Mouse (Mus musculus): ENCODE results near the gene Ltn1. TPM values are rescaled to one million over a fixed set of nuclear protein-coding genes. Genes with fewer than 3 reads are reported as not detected.
A peak's percentile ranks its signal among the peaks of the same experiment; 100 is the strongest.

Gene Ltn1
- total and polyA plus RNA-seq, 2 experiments from 2014 or later, result 19.1 to 22.1 TPM

DNA sequence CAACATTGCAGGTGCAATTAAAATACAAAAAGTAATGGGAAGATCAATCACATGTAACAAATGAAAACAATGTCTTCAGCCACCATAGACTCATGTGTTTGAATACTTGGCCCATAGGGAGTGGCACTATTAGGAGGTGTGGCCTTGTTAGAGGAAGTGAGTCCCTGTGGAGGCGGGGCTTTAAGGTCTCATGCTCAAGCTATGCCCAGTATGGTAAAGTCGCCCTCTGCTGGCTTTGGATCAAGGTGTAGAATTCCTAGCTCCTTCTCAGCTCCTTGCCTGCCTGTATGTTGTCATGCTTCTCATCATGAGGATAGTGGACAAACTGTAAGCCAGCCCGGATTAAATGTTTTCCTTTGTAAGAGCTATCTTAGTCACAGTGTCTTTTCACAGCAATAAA, 27.4 kb downstream of the Ltn1 start:
- no peak overlapping the region for H3K27ac ChIP-seq (ENCODE audit: low read depth, low read length)
- 88% methylated on average over 3 of the region's 3 CpGs for WGBS
- no peak for TF ChIP-seq CTCF (IDR thresholded peaks at IDR 0.05; ENCODE audit: low read depth)
- no peaks in the 10 kb centered on the region for H3K27me3 ChIP-seq (ENCODE audit: insufficient read depth, low read length)
- H3K4me2 ChIP-seq (ENCODE audit: low read depth), result no peak overlapping the region
- DNase-seq, result no peak
- H3K9ac ChIP-seq, result no peak overlapping the region
- no peak overlapping the region for H3K4me3 ChIP-seq (ENCODE audit: low read depth, low read length)
- ATAC-seq, result no peak
- H3K36me3 ChIP-seq (ENCODE audit: insufficient read depth), result peaks cover 60% of the 10 kb centered on the region
- no peaks in the 10 kb centered on the region for H3K4me1 ChIP-seq (ENCODE audit: insufficient read depth)
- H3K9me3 ChIP-seq (ENCODE audit: low read length), result no peaks in the 10 kb centered on the region

DNA sequence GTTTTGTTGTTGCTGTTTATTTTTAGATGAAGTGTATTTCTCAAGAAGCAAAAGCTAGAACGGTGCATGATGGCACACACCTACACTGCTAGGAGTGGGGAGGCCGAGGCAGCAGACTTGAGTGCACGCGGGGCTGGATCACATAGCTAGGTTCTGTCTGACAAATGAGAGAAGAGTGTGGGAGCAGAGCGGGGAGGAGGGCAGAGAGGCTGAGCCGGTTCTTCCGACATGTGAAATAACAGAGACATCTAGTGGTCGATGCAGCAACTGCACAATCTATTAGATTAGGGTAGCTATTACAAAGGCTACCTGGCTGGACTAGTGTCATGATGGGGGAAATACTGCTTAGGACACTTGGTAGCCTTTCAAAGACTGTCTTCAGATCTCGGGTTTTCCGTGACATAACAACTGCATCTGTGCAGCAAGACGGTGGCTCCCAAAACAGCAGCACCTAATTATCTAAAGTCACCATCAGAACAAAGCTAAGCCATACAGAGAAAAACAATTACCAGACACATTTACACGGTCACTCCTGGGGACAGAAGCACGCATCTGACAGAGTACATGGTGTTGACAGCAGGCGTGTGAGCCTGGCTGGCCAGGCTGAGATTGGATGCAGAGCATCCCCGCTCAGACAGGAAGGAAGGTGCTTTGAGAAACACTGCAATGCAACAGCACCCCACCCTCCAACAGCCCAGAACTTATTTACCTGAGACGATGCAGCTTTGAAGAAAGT, 38.4 kb downstream of the Ltn1 start:
- H3K9me3 ChIP-seq (ENCODE audit: low read length), result no peaks in the 10 kb centered on the region
- H3K27ac ChIP-seq (ENCODE audit: low read depth, low read length), result no peak overlapping the region
- H3K36me3 ChIP-seq (ENCODE audit: insufficient read depth), result peaks cover 53% of the 10 kb centered on the region
- TF ChIP-seq CTCF (IDR thresholded peaks at IDR 0.05; ENCODE audit: low read depth), result peak; percentile 78
- no peaks in the 10 kb centered on the region for H3K4me1 ChIP-seq (ENCODE audit: insufficient read depth)
- WGBS, result 50% methylated on average over 16 of the region's 16 CpGs
- no peak overlapping the region for H3K4me2 ChIP-seq (ENCODE audit: low read depth)
- no peak overlapping the region for H3K4me3 ChIP-seq (ENCODE audit: low read depth, low read length)
- peak; percentile 74 for DNase-seq
- H3K27me3 ChIP-seq (ENCODE audit: insufficient read depth, low read length), result no peaks in the 10 kb centered on the region
- peak; percentile 89 for ATAC-seq
- no peak overlapping the region for H3K9ac ChIP-seq

DNA sequence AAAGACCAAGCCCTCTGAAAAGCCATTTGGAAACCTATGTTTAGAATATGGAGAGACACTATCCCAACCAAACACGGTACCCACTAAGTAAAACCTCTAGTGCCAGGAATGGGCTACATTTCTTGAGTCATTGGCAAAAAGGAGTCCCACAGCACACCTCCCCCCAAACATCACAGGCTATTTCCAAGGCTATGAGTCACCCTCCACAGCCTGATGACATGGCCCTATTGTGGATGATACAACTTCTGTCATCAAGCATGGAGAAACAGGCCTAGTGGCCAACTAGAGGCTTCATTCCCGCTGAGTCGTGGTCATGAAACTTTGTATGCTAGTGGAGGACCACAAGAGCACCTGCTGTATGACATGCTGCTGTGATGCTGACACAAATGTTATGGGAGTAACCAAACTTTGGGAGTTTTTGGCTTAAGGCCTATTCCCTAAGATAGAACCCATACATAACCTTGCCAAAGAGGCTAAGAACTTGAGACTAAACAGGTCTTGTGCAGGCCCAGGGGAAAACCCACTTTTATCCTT, 44.9 kb downstream of the Ltn1 start:
- Histone ChIP-seq H3K4me3 (ENCODE audit: low read depth, low read length) (no peak overlapping the region), H3K27me3 (ENCODE audit: insufficient read depth, low read length) (no peaks in the 10 kb centered on the region), H3K9ac (no peak overlapping the region), H3K36me3 (ENCODE audit: insufficient read depth) (peaks cover 39% of the 10 kb centered on the region; the same call in 1 of the 2 replicates), H3K4me2 (ENCODE audit: low read depth) (no peak overlapping the region), H3K4me1 (ENCODE audit: insufficient read depth) (no peaks in the 10 kb centered on the region), H3K27ac (ENCODE audit: low read depth, low read length) (no peak overlapping the region), H3K9me3 (ENCODE audit: low read length) (no peaks in the 10 kb centered on the region)
- no peak for TF ChIP-seq CTCF (IDR thresholded peaks at IDR 0.05; ENCODE audit: low read depth)
- ATAC-seq (no peak), DNase-seq (no peak)
- 97% methylated on average over 3 of the region's 3 CpGs for WGBS

DNA sequence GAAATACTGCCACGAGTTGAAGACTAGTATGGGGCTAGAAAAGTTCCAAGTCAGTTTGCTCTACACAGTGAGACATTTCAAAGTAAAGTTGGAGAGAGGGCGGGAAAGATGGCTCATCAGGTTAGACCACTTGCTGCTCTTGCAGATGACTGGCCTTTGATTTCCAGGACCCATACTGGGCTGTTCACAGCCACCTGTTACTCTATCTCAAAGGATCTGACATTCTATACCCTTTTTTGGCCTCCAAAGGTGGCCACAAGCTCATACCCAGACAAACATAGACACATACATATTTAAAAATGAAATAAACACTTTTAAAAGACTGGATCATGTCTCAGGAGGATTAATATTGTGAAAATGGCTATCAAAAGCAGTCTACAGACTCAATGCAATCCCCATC, 48.0 kb downstream of the Ltn1 start:
- H3K27ac ChIP-seq (ENCODE audit: low read depth, low read length), result no peak overlapping the region
- 90% methylated on average over 2 of the region's 2 CpGs for WGBS
- no peak overlapping the region for H3K9ac ChIP-seq
- peaks cover 62% of the 10 kb centered on the region for H3K36me3 ChIP-seq (ENCODE audit: insufficient read depth)
- no peaks in the 10 kb centered on the region for H3K9me3 ChIP-seq (ENCODE audit: low read length)
- no peak overlapping the region for H3K4me3 ChIP-seq (ENCODE audit: low read depth, low read length)
- TF ChIP-seq CTCF (IDR thresholded peaks at IDR 0.05; ENCODE audit: low read depth), result no peak
- DNase-seq (no peak), ATAC-seq (no peak)
- H3K4me2 ChIP-seq (ENCODE audit: low read depth), result no peak overlapping the region
- H3K27me3 ChIP-seq (ENCODE audit: insufficient read depth, low read length), result no peaks in the 10 kb centered on the region
- H3K4me1 ChIP-seq (ENCODE audit: insufficient read depth), result no peaks in the 10 kb centered on the region

DNA sequence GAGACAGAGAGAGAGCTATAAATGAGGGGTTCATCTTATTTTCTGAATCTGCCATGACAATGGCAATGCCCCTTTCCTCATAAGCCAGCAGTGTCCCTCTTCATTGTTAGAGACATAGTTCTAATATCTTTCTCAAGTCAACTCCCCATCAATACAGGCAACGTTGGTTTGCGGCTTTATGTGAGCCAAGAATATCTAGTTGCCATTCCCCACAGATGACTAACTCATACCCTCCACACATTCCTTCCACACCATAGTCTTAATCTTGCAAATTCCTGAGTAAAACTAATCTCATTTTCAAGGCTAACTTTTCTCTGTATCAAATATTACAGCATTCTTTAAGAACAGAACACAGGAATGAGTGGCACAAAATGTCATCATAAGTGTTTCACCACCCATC, 49.4 kb downstream of the Ltn1 start:
- Histone ChIP-seq H3K36me3 (ENCODE audit: insufficient read depth) (peaks cover 63% of the 10 kb centered on the region), H3K27me3 (ENCODE audit: insufficient read depth, low read length) (no peaks in the 10 kb centered on the region), H3K27ac (ENCODE audit: low read depth, low read length) (no peak overlapping the region), H3K4me3 (ENCODE audit: low read depth, low read length) (no peak overlapping the region), H3K9me3 (ENCODE audit: low read length) (no peaks in the 10 kb centered on the region), H3K9ac (no peak overlapping the region), H3K4me1 (ENCODE audit: insufficient read depth) (no peaks in the 10 kb centered on the region), H3K4me2 (ENCODE audit: low read depth) (no peak overlapping the region)
- DNase-seq (no peak), ATAC-seq (no peak)
- WGBS, result 97% methylated on average over 2 of the region's 2 CpGs
- no peak for TF ChIP-seq CTCF (IDR thresholded peaks at IDR 0.05; ENCODE audit: low read depth)

DNA sequence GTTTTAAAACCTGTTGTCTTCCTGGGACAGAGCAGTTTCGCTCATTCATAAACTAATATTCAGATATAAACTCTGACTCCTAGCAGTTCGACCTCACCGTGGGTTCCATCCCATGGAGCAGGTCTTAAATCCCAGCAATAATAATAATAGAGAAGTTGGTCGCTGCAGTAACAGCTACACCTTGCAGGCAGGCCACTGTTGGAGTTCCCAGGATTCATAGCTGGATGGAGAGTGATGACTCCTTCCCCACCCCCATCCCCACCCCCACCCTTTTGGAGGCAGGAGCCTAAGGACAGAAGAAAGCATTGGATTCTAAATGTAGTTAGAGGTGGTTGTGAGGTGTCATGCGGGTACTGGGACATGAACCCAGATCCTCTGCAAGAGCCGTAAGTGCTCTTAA, 66.0 kb downstream of the Ltn1 start:
- WGBS, result 97% methylated on average over 6 of the region's 6 CpGs
- H3K27ac ChIP-seq (ENCODE audit: low read depth, low read length), result no peak overlapping the region

DNA sequence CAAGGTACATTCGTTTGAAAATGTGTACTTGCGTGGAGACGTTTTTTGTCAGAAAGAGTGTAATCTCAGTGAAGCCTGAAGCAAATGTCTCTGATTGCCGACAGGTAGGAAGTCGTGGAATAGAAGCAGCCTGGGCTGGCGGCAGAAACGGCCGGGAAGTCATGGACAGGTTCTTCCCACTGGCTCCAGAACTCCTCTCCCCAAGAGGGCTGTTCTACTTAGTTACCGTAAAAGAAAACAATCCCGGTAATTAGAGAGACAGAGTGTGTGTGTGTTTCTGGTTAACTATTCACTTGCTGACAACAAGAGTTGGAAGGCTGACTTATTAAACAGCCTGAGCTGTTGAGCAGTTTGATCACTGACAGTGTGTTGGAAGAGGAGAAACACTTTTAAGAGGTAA, 66.4 kb downstream of the Ltn1 start:
- WGBS, result 83% methylated on average over 10 of the region's 10 CpGs
- Histone ChIP-seq H3K4me2 (ENCODE audit: low read depth) (no peak overlapping the region), H3K27ac (ENCODE audit: low read depth, low read length) (no peak overlapping the region), H3K9me3 (ENCODE audit: low read length) (no peaks in the 10 kb centered on the region), H3K9ac (no peak overlapping the region), H3K4me3 (ENCODE audit: low read depth, low read length) (no peak overlapping the region), H3K27me3 (ENCODE audit: insufficient read depth, low read length) (no peaks in the 10 kb centered on the region), H3K4me1 (ENCODE audit: insufficient read depth) (no peaks in the 10 kb centered on the region), H3K36me3 (ENCODE audit: insufficient read depth) (peaks cover 35% of the 10 kb centered on the region)
- no peak for DNase-seq
- no peak for ATAC-seq
- TF ChIP-seq CTCF (IDR thresholded peaks at IDR 0.05; ENCODE audit: low read depth), result no peak

More for the DNA sequence above, 66.0 kb downstream of the Ltn1 start:
- H3K9me3 ChIP-seq (ENCODE audit: low read length), result no peaks in the 10 kb centered on the region
- ATAC-seq (no peak), DNase-seq (no peak)
- no peaks in the 10 kb centered on the region for H3K4me1 ChIP-seq (ENCODE audit: insufficient read depth)
- H3K4me3 ChIP-seq (ENCODE audit: low read depth, low read length), result no peak overlapping the region
- no peak overlapping the region for H3K4me2 ChIP-seq (ENCODE audit: low read depth)
- TF ChIP-seq CTCF (IDR thresholded peaks at IDR 0.05; ENCODE audit: low read depth), result no peak
- H3K27me3 ChIP-seq (ENCODE audit: insufficient read depth, low read length), result no peaks in the 10 kb centered on the region
- peaks cover 35% of the 10 kb centered on the region for H3K36me3 ChIP-seq (ENCODE audit: insufficient read depth)
- no peak overlapping the region for H3K9ac ChIP-seq

Measured in forebrain, postnatal 0 days (tissue).